Mouse (Mus musculus) lung, adult 2 months (tissue): ENCODE results near the gene Krt19.

Experiments
- CTCF ChIP-seq: fragments of 200-500 bp; IDR thresholded peaks from 2 replicates; pipeline ENCODE4 v1.5.1; 2011; ENCODE audit warnings: mild to moderate bottlenecking, low read length, control low read depth; ENCODE audit not compliant: insufficient read depth
- POLR2A ChIP-seq: fragments of 200-500 bp; IDR thresholded peaks from 2 replicates; pipeline ENCODE4 v1.6.1; 2011; ENCODE audit warnings: low read depth, mild to moderate bottlenecking, control low read depth, low read length, borderline replicate concordance; ENCODE audit errors: extremely low read depth

DNA sequence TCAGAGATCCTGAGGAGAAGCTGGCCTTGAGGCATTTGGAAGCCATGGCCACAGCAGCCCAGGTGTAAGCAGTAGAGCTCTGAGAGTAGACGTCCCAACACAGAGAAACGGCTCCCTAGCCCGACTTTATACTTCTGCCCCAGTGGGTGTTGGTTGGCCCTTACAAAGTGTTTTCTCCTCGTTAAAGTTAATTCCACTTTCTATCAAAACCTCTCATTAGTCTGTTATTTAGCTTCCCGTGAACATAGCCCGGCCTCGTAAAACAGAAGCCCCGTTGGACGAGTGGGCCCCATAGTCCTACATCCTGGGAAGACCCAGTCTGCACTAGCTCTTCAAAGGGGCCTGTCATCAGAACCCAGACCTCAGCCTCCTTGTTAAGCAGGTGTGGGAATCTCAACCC lies 52.3 kb downstream of the Krt19 start, which contains the start of gene Krt35:
- no peak for TF ChIP-seq CTCF
- no peak for TF ChIP-seq POLR2A
